Mouse (Mus musculus): ENCODE measurements around the gene Zfyve27. TPM values are rescaled to one million over a fixed set of nuclear protein-coding genes. Genes with fewer than 3 reads are reported as not detected.

The Zfyve27 gene
- total and polyA plus RNA-seq, 3 experiments: 27.0 to 40.2 TPM; not detected in 1

DNA sequence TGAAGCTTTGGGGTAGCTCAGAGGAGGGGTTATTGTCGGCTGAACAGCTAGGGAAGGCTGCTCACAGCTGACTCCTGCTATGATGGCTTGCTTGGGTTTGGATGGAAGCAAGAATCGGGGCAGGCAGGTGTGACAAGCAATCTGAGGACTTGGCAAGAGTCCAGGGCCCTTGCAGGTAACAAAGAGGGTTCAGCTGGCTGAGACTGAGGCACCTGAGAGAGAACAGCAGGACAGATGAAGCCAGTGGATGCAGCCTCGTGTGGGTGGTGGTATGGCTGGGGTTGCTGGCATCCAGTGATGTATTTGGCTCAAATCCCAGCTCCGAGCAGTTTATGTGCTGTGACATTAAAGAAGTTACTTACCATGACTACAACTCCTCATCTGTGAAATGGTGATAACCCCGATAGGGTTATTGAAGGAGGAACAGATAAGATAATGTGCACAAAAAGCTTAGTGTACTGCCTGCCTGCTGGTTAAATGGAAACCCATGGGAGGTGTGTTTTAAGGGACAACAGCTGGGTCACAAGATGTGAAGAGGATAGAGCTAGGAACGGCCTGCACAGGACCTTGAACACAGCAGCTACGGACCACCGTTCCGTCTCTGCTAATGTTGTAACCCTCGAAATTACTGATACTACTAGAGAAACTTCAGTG is 5.7 kb downstream of the Zfyve27 start:
- Histone ChIP-seq H3K36me3 (ENCODE audit: control insufficient read depth in 1 of 2, insufficient read depth in 2 of 2, low read length in 2 of 2) (peaks cover 0 to 27% of the 10 kb centered on the region in 2 experiments; a peak in 2 of 4 replicates), H3K9me3 (replicated peaks; ENCODE audit: insufficient read depth, low read length) (no peaks in the 10 kb centered on the region), H3K4me1 (ENCODE audit: control insufficient read depth in 1 of 2, insufficient read depth in 2 of 2, low read length in 2 of 2) (peaks cover 13 to 32% of the 10 kb centered on the region in 2 experiments), H3K27me3 (ENCODE audit: control insufficient read depth in 1 of 2, insufficient read depth in 2 of 2, low read length in 2 of 2) (no peaks in the 10 kb centered on the region), H3K4me3 (ENCODE audit: control insufficient read depth in 1 of 2, insufficient read depth in 1 of 2, low read depth in 2 of 2, low read length in 2 of 2) (peak overlapping the region; percentile 86 to 90), H3K79me2 (ENCODE audit: control insufficient read depth, insufficient read depth, low read length, poor library complexity) (peaks cover 17% of the 10 kb centered on the region), H3K27ac (ENCODE audit: control insufficient read depth, low read depth, low read length) (peak overlapping the region; percentile 79), H3K9ac (ENCODE audit: control insufficient read depth, low read depth, low read length, poor library complexity, severe bottlenecking) (peak overlapping the region; percentile 56)
- peak; percentile 91 for DNase-seq (ENCODE audit: low read depth, low spot score)
- TF ChIP-seq CTCF (IDR thresholded peaks at IDR 0.05 in 2 of 3, conservative IDR thresholded peaks at IDR 0.05 in 1 of 3; ENCODE audit: control insufficient read depth in 1 of 3, insufficient read depth in 1 of 3, low read depth in 2 of 3, low read length in 3 of 3, poor library complexity in 1 of 3, severe bottlenecking in 1 of 3) (no peak), UBTF (IDR thresholded peaks at IDR 0.05; ENCODE audit: borderline replicate concordance, insufficient read depth, low read depth, low read length) (no peak), MAFK (IDR thresholded peaks at IDR 0.05; ENCODE audit: borderline replicate concordance, low read depth, low read length) (peak; percentile 81; the same call in 1 of the 2 replicates), ZKSCAN1 (IDR thresholded peaks at IDR 0.05; ENCODE audit: low read depth, low read length) (0 out of 2 replicates have a peak, but pooled peaks have one; percentile 60), GATA1 (IDR thresholded peaks at IDR 0.05; ENCODE audit: low read depth, low read length) (peak; percentile 100), RAD21 (IDR thresholded peaks at IDR 0.05; ENCODE audit: low read depth, low read length) (no peak), MAX (IDR thresholded peaks at IDR 0.05; ENCODE audit: low read length) (peak; percentile 74), EP300 (IDR thresholded peaks at IDR 0.05; ENCODE audit: low read depth in 1 of 2, low read length in 2 of 2) (peak; percentile 95 to 97), GABPA (IDR thresholded peaks at IDR 0.05; ENCODE audit: low read depth, low read length) (peak; percentile 45; the same call in 1 of the 2 replicates), ELF1 (IDR thresholded peaks at IDR 0.05; ENCODE audit: low read depth, low read length) (0 out of 2 replicates have a peak, but pooled peaks have one; percentile 39), POLR2A (IDR thresholded peaks at IDR 0.05; ENCODE audit: control insufficient read depth in 1 of 2, insufficient read depth in 1 of 2, low read depth in 1 of 2, low read length in 2 of 2, poor library complexity in 1 of 2) (no peak), HCFC1 (IDR thresholded peaks at IDR 0.05; ENCODE audit: low read depth, low read length) (peak; percentile 51; the same call in 1 of the 2 replicates), MEF2A (IDR thresholded peaks at IDR 0.05; ENCODE audit: extremely low read depth, insufficient replicate concordance, low read depth, low read length, poor library complexity, severe bottlenecking) (peak; percentile 73; the same call in 1 of the 2 replicates), POLR2AphosphoS5 (IDR thresholded peaks at IDR 0.05; ENCODE audit: borderline replicate concordance, low read depth, low read length) (no peak), TCF12 (IDR thresholded peaks at IDR 0.05; ENCODE audit: low read depth, low read length) (peak; percentile 99), E2F4 (IDR thresholded peaks at IDR 0.05; ENCODE audit: borderline replicate concordance, low read depth, low read length) (no peak), MAZ (IDR thresholded peaks at IDR 0.05; ENCODE audit: low read depth, low read length) (peak; percentile 72), JUND (IDR thresholded peaks at IDR 0.05; ENCODE audit: low read depth, low read length) (peak; percentile 45; the same call in 1 of the 2 replicates), SMC3 (IDR thresholded peaks at IDR 0.05; ENCODE audit: low read depth, low read length) (no peak), BHLHE40 (IDR thresholded peaks at IDR 0.05; ENCODE audit: borderline replicate concordance, low read depth, low read length) (peak; percentile 81), MYB (IDR thresholded peaks at IDR 0.05; ENCODE audit: low read depth, low read length) (no peak; the same call in 1 of the 2 replicates), USF1 (IDR thresholded peaks at IDR 0.05; ENCODE audit: low read depth, low read length) (no peak; the same call in none of the 2 replicates), MYC (IDR thresholded peaks at IDR 0.05; ENCODE audit: low read depth, low read length) (peak; percentile 59; the same call in 1 of the 2 replicates), RCOR1 (IDR thresholded peaks at IDR 0.05; ENCODE audit: low read depth, low read length) (peak; percentile 98), CHD2 (IDR thresholded peaks at IDR 0.05; ENCODE audit: low read length) (peak; percentile 28; the same call in 1 of the 2 replicates), CHD1 (IDR thresholded peaks at IDR 0.05; ENCODE audit: low read depth, low read length) (peak; percentile 23; the same call in 1 of the 2 replicates), ZNF384 (IDR thresholded peaks at IDR 0.05; ENCODE audit: low read depth, low read length) (no peak; the same call in 1 of the 2 replicates), NRF1 (IDR thresholded peaks at IDR 0.05; ENCODE audit: insufficient read depth, low read depth, low read length, poor library complexity, severe bottlenecking) (no peak), SIN3A (IDR thresholded peaks at IDR 0.05; ENCODE audit: low read length) (peak; percentile 96), MXI1 (IDR thresholded peaks at IDR 0.05; ENCODE audit: low read depth, low read length) (peak; percentile 89), POLR2AphosphoS2 (IDR thresholded peaks at IDR 0.05; ENCODE audit: low read length) (peak; percentile 62; the same call in 1 of the 2 replicates), TAL1 (IDR thresholded peaks at IDR 0.05; ENCODE audit: low read length) (peak; percentile 75), KAT2A (conservative IDR thresholded peaks at IDR 0.05; ENCODE audit: low read depth, low read length) (0 out of 2 replicates have a peak, but pooled peaks have one; percentile 51), USF2 (IDR thresholded peaks at IDR 0.05; ENCODE audit: borderline replicate concordance in 1 of 2, insufficient read depth in 1 of 2, low read depth in 1 of 2, low read length in 2 of 2) (no peak), TBP (IDR thresholded peaks at IDR 0.05; ENCODE audit: low read depth, low read length) (peak; percentile 54; the same call in 1 of the 2 replicates)

All from MEL (cell line).